9 mouse cellular contexts compared by ENCODE assay signal in genomic region chr16:45953394-45953793, GRCm38 (mm10). TPM values are rescaled to one million over a fixed set of nuclear protein-coding genes. Genes with fewer than 3 reads are reported as not detected.
DNase-seq lines count a peak whose midpoint lies in the region; ATAC-seq and TF ChIP-seq lines count a peak whose summit lies in the region.
"Had no signal": no experiment of that assay in that cellular context is flagged by ENCODE, and none has a peak within 500 bp of the region (broad histone marks: within the 10 kb centered on the region; RNA-seq: fewer than 3 reads in every experiment).

Gene Phldb2 (minus strand): TSS chr16:45953598.

- H3K9me3 ChIP-seq in embryonic facial prominence, embryonic 10.5 days: no peaks in the 10 kb centered on the region
- H3K9me3 ChIP-seq in liver, embryonic 12.5 days (replicated peaks): no peaks in the 10 kb centered on the region

- H3K4me1 ChIP-seq in liver, adult 2 months (ENCODE audit: control insufficient read depth, insufficient read depth, low read length): peaks cover 11% of the 10 kb centered on the region
- 0 out of 2 replicates have a peak, but pooled peaks cover 3% of the 10 kb centered on the region for H3K4me1 ChIP-seq in embryonic facial prominence, embryonic 10.5 days
- H3K4me1 ChIP-seq in liver, embryonic 12.5 days: no peaks in the 10 kb centered on the region

- no peak for TF ChIP-seq CTCF in liver, adult 2 months (IDR thresholded peaks at IDR 0.05; ENCODE audit: low read depth, low read length)

- H3K4me3 ChIP-seq in liver, adult 2 months (ENCODE audit: insufficient read depth, low read depth, low read length): peak within 1 kb of the TSS; percentile 77
- no peak within 1 kb of the TSS for H3K4me3 ChIP-seq in embryonic facial prominence, embryonic 10.5 days
- H3K4me3 ChIP-seq in liver, embryonic 12.5 days: peak within 1 kb of the TSS; percentile 35

- 16% methylated on average over 4 of the region's 4 CpGs for whole genome bisulfite sequencing in liver, adult 2 months
- 84% methylated on average over 4 of the region's 4 CpGs for WGBS in embryonic facial prominence, embryonic 10.5 days
- 46% methylated on average over 4 of the region's 4 CpGs for WGBS in liver, embryonic 12.5 days (ENCODE audit: insufficient replicate concordance)

- H3K27me3 ChIP-seq in liver, adult 2 months (ENCODE audit: control insufficient read depth, insufficient read depth, low read length): no peaks in the 10 kb centered on the region
- no peaks in the 10 kb centered on the region for H3K27me3 ChIP-seq in embryonic facial prominence, embryonic 10.5 days (replicated peaks; ENCODE audit: low read depth, poor library complexity, severe bottlenecking)
- no peaks in the 10 kb centered on the region for H3K27me3 ChIP-seq in liver, embryonic 12.5 days (replicated peaks)

- no peak for TF ChIP-seq POLR2A in liver, adult 2 months (IDR thresholded peaks at IDR 0.05; ENCODE audit: extremely low read depth, insufficient read depth, low read length)

- peak; percentile 88 for DNase-seq in liver, adult 2 months (ENCODE audit: extremely low read depth, low read depth, low spot score)
- DNase-seq in liver: no peak
- no peak for DNase-seq in embryonic facial prominence, embryonic 10.5 days (ENCODE audit: low spot score)
- no peak for DNase-seq in heart, postnatal 4 days
- DNase-seq in frontal cortex, postnatal 14 days (ENCODE audit: low spot score in 2 of 2): no peak
- no peak for DNase-seq in urinary bladder, postnatal 10 days (ENCODE audit: low spot score)
- DNase-seq in thymus, postnatal 25 days: no peak

- no peak; the same call in 1 of the 2 replicates for ATAC-seq in liver, embryonic 12.5 days

- H3K36me3 ChIP-seq in liver, adult 2 months (ENCODE audit: control insufficient read depth, insufficient read depth, low read length): peaks cover 9% of the 10 kb centered on the region
- H3K36me3 ChIP-seq in embryonic facial prominence, embryonic 10.5 days (replicated peaks): no peaks in the 10 kb centered on the region
- no peaks in the 10 kb centered on the region for H3K36me3 ChIP-seq in liver, embryonic 12.5 days

- peak within 1 kb of the TSS; percentile 27 for H3K4me2 ChIP-seq in liver, embryonic 12.5 days

- H3K79me2 ChIP-seq in liver, adult 2 months (ENCODE audit: control insufficient read depth, insufficient read depth, low read length): peaks cover 3% of the 10 kb centered on the region

- H3K27ac ChIP-seq in liver, adult 2 months (replicated peaks; ENCODE audit: insufficient read depth, low read depth, low read length): peak within 1 kb of the TSS; percentile 86
- no peak within 1 kb of the TSS for H3K27ac ChIP-seq in embryonic facial prominence, embryonic 10.5 days (replicated peaks)
- peak within 1 kb of the TSS; percentile 60; the same call in 1 of the 2 replicates for H3K27ac ChIP-seq in liver, embryonic 12.5 days

- H3K9ac ChIP-seq in liver, adult 2 months (ENCODE audit: low read depth, low read length): peak within 1 kb of the TSS; percentile 82
- no peak within 1 kb of the TSS for H3K9ac ChIP-seq in liver, embryonic 12.5 days

RNA-seq across cellular contexts. Expression of gene Phldb2, which starts in this region (rescaled TPM):
- 51.2 and 58.3 TPM in 2 replicates for total RNA-seq in liver, adult 2 months (2014; rRNA removed)
- polyA plus RNA-seq in liver, adult 2 months (2012; rRNA removed): 19.1 and 20.0 TPM in 2 replicates
- 44.9 and 46.2 TPM in 2 replicates for polyA plus RNA-seq in embryonic facial prominence, embryonic 10.5 days (2016; fragmentation: Nextera tagmentation; extraction: Ambion mirVana)
- 10 to 100 TPM; 87.3 to 88.9 TPM for total RNA-seq in heart, postnatal 4 days (2021)
- polyA plus RNA-seq in liver, embryonic 12.5 days (2016; fragmentation: Nextera tagmentation; extraction: Ambion mirVana): 17.4 TPM in 2 replicates
- total RNA-seq: neutrophil, adult 5-6 weeks had no signal
